Mouse (Mus musculus): ENCODE data around the gene Bpifb1. TPM values are rescaled to one million over a fixed set of nuclear protein-coding genes. Genes with fewer than 3 reads are reported as not detected.
"Not testable (repeated sequence)": the region's sequence is repeated elsewhere in the genome, so short reads cannot be mapped to it uniquely, and the experiment has no call there.

The Bpifb1 gene
- polyA plus RNA-seq, 1 experiment from 2014 or later = not detected

DNA sequence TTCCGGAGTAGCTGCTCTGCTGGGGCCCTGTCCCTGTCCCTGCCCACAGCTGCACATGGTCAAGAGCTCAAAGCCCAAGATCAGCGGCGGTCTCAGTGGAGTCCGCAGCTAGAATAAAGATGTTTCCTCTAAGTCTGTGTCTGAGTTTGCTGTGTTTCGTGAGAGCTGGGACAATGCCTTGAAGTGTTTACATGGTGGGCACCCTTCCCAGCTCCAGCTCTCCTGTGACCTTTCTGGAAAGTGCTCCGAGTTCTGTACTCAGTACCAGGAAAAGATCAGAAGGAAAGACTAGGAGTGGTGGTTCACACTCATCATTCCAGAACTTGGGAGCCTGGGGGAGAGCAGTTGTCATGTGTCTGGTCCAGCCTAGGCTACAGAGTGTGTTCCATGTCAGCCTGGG, 50.2 kb downstream of the Bpifb1 start:
- Histone ChIP-seq H3K36me3 (replicated peaks; ENCODE audit: control insufficient read depth, insufficient read depth, low read depth, low read length) (no peaks in the 10 kb centered on the region), H3K27me3 (ENCODE audit: control insufficient read depth, insufficient read depth, low read length) (no peaks in the 10 kb centered on the region)
- 90% methylated on average over 6 of the region's 6 CpGs for WGBS

GRCm38 (mm10) chr2:154242726-154243125, 52.1 kb downstream of the Bpifb1 start:
- H3K36me3 ChIP-seq (replicated peaks; ENCODE audit: control insufficient read depth, insufficient read depth, low read depth, low read length); H3K4me3 ChIP-seq (ENCODE audit: low read depth, low read length); H3K27me3 ChIP-seq (ENCODE audit: control insufficient read depth, insufficient read depth, low read length); H3K4me1 ChIP-seq (ENCODE audit: control insufficient read depth, insufficient read depth, low read length); DNase-seq (ENCODE audit: low spot score); H3K27ac ChIP-seq (replicated peaks; ENCODE audit: low read depth, low read length); H3K4me2 ChIP-seq (ENCODE audit: low read depth, low read length); H3K9me3 ChIP-seq (replicated peaks; ENCODE audit: control insufficient read depth, low read length); ATAC-seq (replicated peaks; ENCODE audit: insufficient number of reproducible peaks, low FRiP score, low TSS enrichment, low read depth); H3K9ac ChIP-seq (replicated peaks; ENCODE audit: low read length): not testable (repeated sequence)
- WGBS = 88% methylated on average over 10 of the region's 12 CpGs

More for the DNA sequence above, 50.2 kb downstream of the Bpifb1 start:
- Histone ChIP-seq H3K4me1 (ENCODE audit: control insufficient read depth, insufficient read depth, low read length) (no peaks in the 10 kb centered on the region), H3K4me2 (ENCODE audit: low read depth, low read length) (no peak overlapping the region), H3K27ac (replicated peaks; ENCODE audit: low read depth, low read length) (no peak overlapping the region), H3K9ac (replicated peaks; ENCODE audit: low read length) (no peak overlapping the region), H3K4me3 (ENCODE audit: low read depth, low read length) (no peak overlapping the region), H3K9me3 (replicated peaks; ENCODE audit: control insufficient read depth, low read length) (no peaks in the 10 kb centered on the region)
- ATAC-seq (replicated peaks; ENCODE audit: insufficient number of reproducible peaks, low FRiP score, low TSS enrichment, low read depth) (no peak), DNase-seq (ENCODE audit: low spot score) (no peak)

DNA sequence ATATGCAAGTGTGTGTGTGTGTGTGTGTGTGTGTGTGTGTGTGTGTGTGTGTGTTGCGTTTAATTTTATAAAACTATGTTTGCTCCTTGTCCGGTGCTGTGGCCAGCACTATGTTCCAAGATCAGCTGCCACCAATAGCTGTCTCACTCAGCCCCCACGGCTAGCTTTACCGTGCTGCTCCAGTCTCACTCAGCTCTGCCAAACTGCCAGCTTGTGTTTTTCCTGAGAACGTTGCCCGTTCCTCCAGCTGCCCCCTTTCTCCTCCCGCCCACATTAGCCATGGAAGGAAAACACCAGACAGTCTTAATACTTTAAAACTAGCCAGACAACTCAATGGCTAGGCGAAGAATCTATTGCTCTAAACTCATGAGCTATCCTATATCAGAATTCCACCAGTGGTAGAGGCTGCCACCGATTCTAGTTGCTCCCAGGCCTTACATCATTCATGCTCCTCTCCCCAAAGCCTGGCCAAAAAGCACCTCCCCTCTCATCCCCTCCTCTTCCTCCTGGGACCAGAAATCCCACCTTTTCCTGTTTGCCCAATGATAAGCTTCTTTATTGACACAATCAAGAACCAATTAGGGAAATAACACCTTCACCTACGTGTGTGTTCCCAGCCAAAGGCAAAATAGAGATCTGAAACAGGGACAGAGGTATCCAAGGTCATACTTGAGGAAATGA, 52.9 kb downstream of the Bpifb1 start:
- no peaks in the 10 kb centered on the region for H3K36me3 ChIP-seq (replicated peaks; ENCODE audit: control insufficient read depth, insufficient read depth, low read depth, low read length)
- H3K9me3 ChIP-seq (replicated peaks; ENCODE audit: control insufficient read depth, low read length) = no peaks in the 10 kb centered on the region
- H3K4me3 ChIP-seq (ENCODE audit: low read depth, low read length) = no peak overlapping the region
- H3K27me3 ChIP-seq (ENCODE audit: control insufficient read depth, insufficient read depth, low read length) = no peaks in the 10 kb centered on the region
- DNase-seq (ENCODE audit: low spot score) (no peak), ATAC-seq (replicated peaks; ENCODE audit: insufficient number of reproducible peaks, low FRiP score, low TSS enrichment, low read depth) (no peak)
- no peak overlapping the region for H3K4me2 ChIP-seq (ENCODE audit: low read depth, low read length)
- no peak overlapping the region for H3K9ac ChIP-seq (replicated peaks; ENCODE audit: low read length)
- no peak overlapping the region for H3K27ac ChIP-seq (replicated peaks; ENCODE audit: low read depth, low read length)
- no peaks in the 10 kb centered on the region for H3K4me1 ChIP-seq (ENCODE audit: control insufficient read depth, insufficient read depth, low read length)
- WGBS = 84% methylated on average over 10 of the region's 10 CpGs

DNA sequence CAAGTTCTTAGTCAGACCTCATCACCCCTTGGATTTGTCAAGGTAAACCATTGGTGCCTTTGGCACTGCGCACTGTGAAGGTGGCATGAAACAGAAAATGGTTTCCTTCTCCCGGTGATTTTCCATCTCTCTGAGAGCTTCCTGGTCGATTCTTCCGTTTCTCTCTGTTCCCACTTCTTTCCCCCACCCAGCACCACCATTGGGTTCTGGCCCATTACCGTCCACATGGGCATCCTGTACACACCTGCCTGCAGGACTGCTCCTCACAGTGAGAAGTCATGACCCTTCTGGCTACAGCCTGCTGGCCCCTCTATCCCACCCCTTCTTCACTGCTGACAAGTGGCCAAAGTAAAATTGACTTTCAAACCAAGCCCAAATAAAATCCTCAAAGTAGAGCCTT, 54.7 kb downstream of the Bpifb1 start:
- H3K9ac ChIP-seq (replicated peaks; ENCODE audit: low read length) = no peak overlapping the region
- no peaks in the 10 kb centered on the region for H3K4me1 ChIP-seq (ENCODE audit: control insufficient read depth, insufficient read depth, low read length)
- H3K4me3 ChIP-seq (ENCODE audit: low read depth, low read length) = no peak overlapping the region
- 90% methylated on average over 5 of the region's 5 CpGs for WGBS
- H3K4me2 ChIP-seq (ENCODE audit: low read depth, low read length) = no peak overlapping the region
- no peak overlapping the region for H3K27ac ChIP-seq (replicated peaks; ENCODE audit: low read depth, low read length)
- no peaks in the 10 kb centered on the region for H3K9me3 ChIP-seq (replicated peaks; ENCODE audit: control insufficient read depth, low read length)
- ATAC-seq (replicated peaks; ENCODE audit: insufficient number of reproducible peaks, low FRiP score, low TSS enrichment, low read depth) = no peak
- no peaks in the 10 kb centered on the region for H3K36me3 ChIP-seq (replicated peaks; ENCODE audit: control insufficient read depth, insufficient read depth, low read depth, low read length)
- no peaks in the 10 kb centered on the region for H3K27me3 ChIP-seq (ENCODE audit: control insufficient read depth, insufficient read depth, low read length)
- no peak for DNase-seq (ENCODE audit: low spot score)

DNA sequence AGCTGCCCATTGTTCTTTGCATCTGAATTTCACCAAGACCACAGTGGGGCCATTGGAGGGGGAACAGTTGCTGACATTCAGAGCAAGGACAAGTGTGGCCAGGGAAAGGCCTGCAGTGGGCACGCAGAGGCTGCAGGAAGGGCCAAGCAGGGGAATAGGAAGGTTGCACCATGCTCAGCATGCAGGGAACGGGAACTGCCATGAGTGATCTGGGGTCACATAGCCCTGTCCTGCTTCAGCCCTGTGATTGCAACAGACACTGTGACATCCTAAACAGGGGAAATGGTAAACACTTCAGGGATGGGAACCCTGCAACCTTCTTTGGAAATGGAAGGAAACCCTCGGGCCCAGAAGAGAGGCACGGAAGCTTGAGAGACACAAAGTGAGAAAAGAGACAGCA, 64.6 kb downstream of the Bpifb1 start:
- H3K27me3 ChIP-seq (ENCODE audit: control insufficient read depth, insufficient read depth, low read length); H3K27ac ChIP-seq (replicated peaks; ENCODE audit: low read depth, low read length); H3K9ac ChIP-seq (replicated peaks; ENCODE audit: low read length); H3K4me1 ChIP-seq (ENCODE audit: control insufficient read depth, insufficient read depth, low read length); ATAC-seq (replicated peaks; ENCODE audit: insufficient number of reproducible peaks, low FRiP score, low TSS enrichment, low read depth); H3K36me3 ChIP-seq (replicated peaks; ENCODE audit: control insufficient read depth, insufficient read depth, low read depth, low read length); H3K9me3 ChIP-seq (replicated peaks; ENCODE audit: control insufficient read depth, low read length); DNase-seq (ENCODE audit: low spot score); H3K4me2 ChIP-seq (ENCODE audit: low read depth, low read length); H3K4me3 ChIP-seq (ENCODE audit: low read depth, low read length): not testable (repeated sequence)
- WGBS = 87% methylated on average over 2 of the region's 4 CpGs

DNA sequence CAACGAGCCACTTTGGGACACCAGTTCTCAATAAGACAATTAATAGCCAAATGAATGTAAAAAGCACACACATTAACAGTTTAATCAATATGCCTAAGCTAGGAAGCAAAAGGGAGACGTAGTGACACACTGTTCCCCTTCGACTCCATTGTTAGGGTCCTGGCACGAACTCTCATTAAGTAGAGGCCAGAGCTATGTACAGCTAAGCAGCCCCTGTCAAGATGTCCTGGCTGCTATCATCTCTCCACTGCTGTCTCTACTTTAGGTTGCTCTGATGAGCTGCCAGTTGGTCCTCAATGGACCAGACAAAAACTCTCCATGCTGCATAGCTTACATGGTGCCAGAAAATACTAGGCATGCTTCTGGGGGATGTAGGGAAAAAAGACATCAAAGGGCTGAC, 65.2 kb downstream of the Bpifb1 start:
- Histone ChIP-seq H3K4me2 (ENCODE audit: low read depth, low read length) (no peak overlapping the region), H3K36me3 (replicated peaks; ENCODE audit: control insufficient read depth, insufficient read depth, low read depth, low read length) (no peaks in the 10 kb centered on the region)

GRCm38 (mm10) chr2:154257554-154257953, 66.9 kb downstream of the Bpifb1 start, which contains the start of gene Bpifb9a:
Gene Bpifb9a, plus strand, starts transcription at chr2:154257854.
- not testable (repeated sequence) for H3K27me3 ChIP-seq (ENCODE audit: control insufficient read depth, insufficient read depth, low read length); H3K4me3 ChIP-seq (ENCODE audit: low read depth, low read length); H3K27ac ChIP-seq (replicated peaks; ENCODE audit: low read depth, low read length); H3K4me1 ChIP-seq (ENCODE audit: control insufficient read depth, insufficient read depth, low read length); ATAC-seq (replicated peaks; ENCODE audit: insufficient number of reproducible peaks, low FRiP score, low TSS enrichment, low read depth); DNase-seq (ENCODE audit: low spot score); H3K4me2 ChIP-seq (ENCODE audit: low read depth, low read length); H3K9me3 ChIP-seq (replicated peaks; ENCODE audit: control insufficient read depth, low read length); H3K36me3 ChIP-seq (replicated peaks; ENCODE audit: control insufficient read depth, insufficient read depth, low read depth, low read length); H3K9ac ChIP-seq (replicated peaks; ENCODE audit: low read length)
- WGBS = 82% methylated on average over 5 of the region's 5 CpGs

More for the DNA sequence above, 65.2 kb downstream of the Bpifb1 start:
- Histone ChIP-seq H3K9me3 (replicated peaks; ENCODE audit: control insufficient read depth, low read length) (no peaks in the 10 kb centered on the region), H3K27me3 (ENCODE audit: control insufficient read depth, insufficient read depth, low read length) (no peaks in the 10 kb centered on the region), H3K9ac (replicated peaks; ENCODE audit: low read length) (no peak overlapping the region), H3K4me3 (ENCODE audit: low read depth, low read length) (no peak overlapping the region), H3K27ac (replicated peaks; ENCODE audit: low read depth, low read length) (no peak overlapping the region), H3K4me1 (ENCODE audit: control insufficient read depth, insufficient read depth, low read length) (no peaks in the 10 kb centered on the region)
- no peak for DNase-seq (ENCODE audit: low spot score)
- no peak for ATAC-seq (replicated peaks; ENCODE audit: insufficient number of reproducible peaks, low FRiP score, low TSS enrichment, low read depth)
- WGBS = 86% methylated on average over 4 of the region's 4 CpGs

GRCm38 (mm10) chr2:154264397-154264796, 73.8 kb downstream of the Bpifb1 start:
- not testable (repeated sequence) for H3K27ac ChIP-seq (replicated peaks; ENCODE audit: low read depth, low read length); H3K4me2 ChIP-seq (ENCODE audit: low read depth, low read length); H3K9me3 ChIP-seq (replicated peaks; ENCODE audit: control insufficient read depth, low read length); ATAC-seq (replicated peaks; ENCODE audit: insufficient number of reproducible peaks, low FRiP score, low TSS enrichment, low read depth); H3K27me3 ChIP-seq (ENCODE audit: control insufficient read depth, insufficient read depth, low read length); H3K4me1 ChIP-seq (ENCODE audit: control insufficient read depth, insufficient read depth, low read length); H3K9ac ChIP-seq (replicated peaks; ENCODE audit: low read length); H3K4me3 ChIP-seq (ENCODE audit: low read depth, low read length); H3K36me3 ChIP-seq (replicated peaks; ENCODE audit: control insufficient read depth, insufficient read depth, low read depth, low read length); DNase-seq (ENCODE audit: low spot score)
- 80% methylated on average over 2 of the region's 3 CpGs for WGBS
